Mouse (Mus musculus) stomach, postnatal 0 days (tissue): ENCODE data around the gene Pxn. TPM values are rescaled to one million over a fixed set of nuclear protein-coding genes. Genes with fewer than 3 reads are reported as not detected.

Source experiments
- ATAC-seq: fragments of 200-750 bp; cut with Nextera tagmentation; 2 replicates; pipeline ENCODE4 v1.8.0; 2017; ENCODE audit not compliant: low FRiP score, low TSS enrichment
- DNase-seq: peaks from one replicate; pipeline ENCODE4 v3.0.0-alpha.2; 2016; ENCODE audit warnings: low spot score
- H3K27ac ChIP-seq: fragments of 300-500 bp; sonication (generic); replicated peaks from 2 replicates; pipeline ENCODE4 v1.5.1; 2014; ENCODE audit warnings: mild to moderate bottlenecking, control low read depth
- H3K27me3 ChIP-seq: fragments of 300-500 bp; sonication (generic); 2 replicates; pipeline ENCODE4 v1.6.1; 2014; ENCODE audit warnings: low read length; ENCODE audit not compliant: control insufficient read depth, insufficient read depth
- H3K36me3 ChIP-seq: fragments of 300-500 bp; sonication (generic); 2 replicates; pipeline ENCODE4 v1.6.1; 2014; ENCODE audit warnings: low read length, mixed read lengths; ENCODE audit not compliant: control insufficient read depth, insufficient read depth
- H3K4me1 ChIP-seq: fragments of 300-500 bp; sonication (generic); replicated peaks from 2 replicates; pipeline ENCODE4 v1.6.1; 2014; ENCODE audit warnings: antibody characterized with exemption; ENCODE audit not compliant: control insufficient read depth, insufficient read depth
- H3K4me2 ChIP-seq: fragments of 300-500 bp; sonication (generic); replicated peaks from 2 replicates; pipeline ENCODE4 v1.6.1; 2014; ENCODE audit warnings: low read depth, mild to moderate bottlenecking, control low read depth, moderate library complexity
- H3K4me3 ChIP-seq: fragments of 300-500 bp; sonication (generic); 2 replicates; pipeline ENCODE4 v1.5.1; 2014; ENCODE audit warnings: low read depth, low read length, control low read depth
- H3K9ac ChIP-seq: fragments of 300-500 bp; sonication (generic); 2 replicates; pipeline ENCODE4 v1.6.1; 2014; ENCODE audit warnings: mild to moderate bottlenecking, low read length, control low read depth, mixed read lengths
- H3K9me3 ChIP-seq: fragments of 300-500 bp; sonication (generic); 2 replicates; pipeline ENCODE4 v1.6.1; 2016; ENCODE audit warnings: low read length; ENCODE audit not compliant: control insufficient read depth
- CTCF ChIP-seq: IDR thresholded peaks from 2 replicates; pipeline ENCODE4 v1.5.1; 2016; ENCODE audit warnings: antibody characterized with exemption, low read depth, mild to moderate bottlenecking, moderate library complexity
- EP300 ChIP-seq: optimal IDR thresholded peaks from 2 replicates; pipeline ENCODE3; 2016; ENCODE audit warnings: antibody characterized with exemption
- WGBS: fragments of 180-500 bp; shearing (Covaris S2); extraction: QIAGEN DNeasy Blood & Tissue Kit; methylation state at CpG from one replicate; pipeline ENCODE4 v1.1.7; 2014; 5-methylcytosine and 5-hydroxymethylcytosine counted together
- polyA plus RNA-seq: library from polyadenylated mRNA; unstranded; fragments of >200 nt; fragmentation: Nextera tagmentation; extraction: Ambion mirVana; gene quantifications from 2 replicates; pipeline ENCODE4 v1.2.1, GENCODE M21; 2015

Pxn gene
- polyA plus RNA-seq, 1 experiment from 2014 or later = 21.1 TPM

DNA sequence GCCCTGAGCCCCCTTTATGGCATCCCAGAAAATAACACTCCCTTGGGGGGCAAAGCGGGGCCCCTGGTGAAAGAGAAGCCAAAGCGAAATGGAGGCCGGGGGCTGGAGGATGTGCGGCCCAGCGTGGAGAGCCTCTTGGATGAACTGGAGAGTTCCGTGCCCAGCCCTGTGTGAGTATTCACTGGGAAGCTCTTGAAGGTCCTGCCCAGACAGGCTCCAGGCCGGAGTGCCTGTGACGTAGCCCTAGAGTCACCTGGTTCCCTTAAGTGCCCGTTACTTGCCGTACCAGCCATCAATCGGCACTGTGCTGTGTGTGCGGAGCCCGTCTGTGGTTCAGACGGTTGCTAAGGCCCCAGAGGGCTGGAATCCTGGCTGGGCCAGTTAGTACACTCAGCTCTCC, 39.2 kb downstream of the Pxn start:
- no peak overlapping the region for H3K4me3 ChIP-seq
- WGBS = 83% methylated on average over 14 of the region's 14 CpGs
- H3K27ac ChIP-seq = no peak overlapping the region
- peaks cover 10% of the 10 kb centered on the region for H3K4me1 ChIP-seq
- H3K9me3 ChIP-seq = no peaks in the 10 kb centered on the region
- H3K9ac ChIP-seq = no peak overlapping the region
- no peak for ATAC-seq
- TF ChIP-seq CTCF (no peak), EP300 (no peak)
- H3K27me3 ChIP-seq = no peaks in the 10 kb centered on the region
- no peak overlapping the region for H3K4me2 ChIP-seq
- peaks cover 20% of the 10 kb centered on the region for H3K36me3 ChIP-seq
- DNase-seq = no peak

DNA sequence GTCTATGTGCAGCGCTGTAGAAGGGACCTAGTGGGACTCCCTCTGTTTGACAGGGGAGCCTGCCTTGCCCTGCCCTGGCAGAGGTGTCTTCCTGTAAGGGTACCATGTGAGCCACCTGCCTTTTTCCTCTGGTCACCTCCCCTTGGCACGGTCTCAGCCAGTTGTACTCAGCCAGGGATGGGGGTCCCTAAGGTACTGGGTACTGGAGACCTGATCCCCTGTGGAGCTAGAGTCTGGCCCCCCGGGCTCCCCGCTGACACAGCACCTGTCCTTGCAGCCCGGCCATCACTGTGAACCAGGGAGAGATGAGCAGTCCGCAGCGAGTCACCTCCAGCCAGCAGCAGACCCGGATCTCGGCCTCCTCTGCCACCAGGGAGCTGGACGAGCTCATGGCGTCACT, 40.1 kb downstream of the Pxn start:
- Histone ChIP-seq H3K36me3 (peaks cover 20% of the 10 kb centered on the region), H3K9me3 (no peaks in the 10 kb centered on the region), H3K4me2 (no peak overlapping the region), H3K27me3 (no peaks in the 10 kb centered on the region), H3K4me3 (no peak overlapping the region), H3K9ac (no peak overlapping the region), H3K4me1 (peaks cover 10% of the 10 kb centered on the region), H3K27ac (no peak overlapping the region)
- DNase-seq = no peak
- no peak for ATAC-seq
- WGBS = 85% methylated on average over 11 of the region's 11 CpGs
- TF ChIP-seq EP300 (no peak), CTCF (no peak)

DNA sequence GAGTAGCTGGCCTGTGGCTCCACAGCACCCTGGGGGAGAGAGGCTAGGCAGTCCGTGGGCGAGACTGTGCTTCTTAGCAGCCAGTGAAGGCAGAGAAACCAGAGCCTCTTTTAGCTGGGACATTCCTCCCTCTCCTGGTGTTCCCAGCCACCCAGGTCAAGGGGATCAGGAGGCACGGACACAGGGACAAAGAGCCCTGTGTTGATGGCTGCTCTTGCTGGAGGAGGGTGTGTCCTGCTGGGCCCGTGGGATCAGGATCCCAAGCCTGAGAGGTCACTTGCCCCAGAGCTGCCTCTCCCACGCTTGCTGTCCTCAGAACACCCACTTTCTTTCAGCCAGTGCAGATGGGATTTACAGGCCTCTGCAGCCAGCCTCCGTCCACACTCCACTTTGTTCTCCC, 40.5 kb downstream of the Pxn start:
- no peak overlapping the region for H3K4me2 ChIP-seq

DNA sequence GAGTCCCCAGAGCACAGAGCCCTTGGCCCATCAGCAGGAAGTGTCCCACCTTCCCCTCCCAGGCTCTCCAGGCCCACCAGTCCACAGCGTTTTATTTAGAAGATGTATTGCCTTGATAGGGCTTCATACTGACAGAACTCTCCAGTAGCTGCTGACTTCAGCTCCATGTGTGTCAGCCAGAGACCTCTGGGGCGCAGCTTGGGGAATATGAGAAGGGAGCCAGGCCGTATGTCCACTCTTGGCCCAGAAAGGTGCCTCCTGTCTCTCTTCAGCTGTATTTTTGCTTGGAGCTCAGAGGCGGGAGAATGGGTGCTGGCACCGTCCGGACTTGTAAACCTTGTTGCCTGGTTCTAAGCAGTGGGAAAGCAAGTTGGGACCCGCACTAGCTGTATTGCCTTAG, 40.9 kb downstream of the Pxn start:
- H3K9ac ChIP-seq = no peak overlapping the region
- H3K36me3 ChIP-seq = peaks cover 24% of the 10 kb centered on the region
- WGBS = 60% methylated on average over 7 of the region's 7 CpGs
- H3K4me1 ChIP-seq = peaks cover 10% of the 10 kb centered on the region
- no peak overlapping the region for H3K4me3 ChIP-seq
- DNase-seq (no peak), ATAC-seq (no peak)
- H3K27ac ChIP-seq = no peak overlapping the region
- TF ChIP-seq EP300 (no peak), CTCF (no peak)
- no peaks in the 10 kb centered on the region for H3K27me3 ChIP-seq
- no peaks in the 10 kb centered on the region for H3K9me3 ChIP-seq
- H3K4me2 ChIP-seq = no peak overlapping the region

More for the DNA sequence above, 40.5 kb downstream of the Pxn start:
- WGBS = 56% methylated on average over 6 of the region's 6 CpGs
- H3K27ac ChIP-seq = no peak overlapping the region
- DNase-seq (no peak), ATAC-seq (no peak)
- no peaks in the 10 kb centered on the region for H3K27me3 ChIP-seq
- peaks cover 21% of the 10 kb centered on the region for H3K36me3 ChIP-seq
- TF ChIP-seq EP300 (no peak), CTCF (no peak)
- no peak overlapping the region for H3K4me3 ChIP-seq
- no peaks in the 10 kb centered on the region for H3K9me3 ChIP-seq
- no peak overlapping the region for H3K9ac ChIP-seq
- peaks cover 10% of the 10 kb centered on the region for H3K4me1 ChIP-seq

DNA sequence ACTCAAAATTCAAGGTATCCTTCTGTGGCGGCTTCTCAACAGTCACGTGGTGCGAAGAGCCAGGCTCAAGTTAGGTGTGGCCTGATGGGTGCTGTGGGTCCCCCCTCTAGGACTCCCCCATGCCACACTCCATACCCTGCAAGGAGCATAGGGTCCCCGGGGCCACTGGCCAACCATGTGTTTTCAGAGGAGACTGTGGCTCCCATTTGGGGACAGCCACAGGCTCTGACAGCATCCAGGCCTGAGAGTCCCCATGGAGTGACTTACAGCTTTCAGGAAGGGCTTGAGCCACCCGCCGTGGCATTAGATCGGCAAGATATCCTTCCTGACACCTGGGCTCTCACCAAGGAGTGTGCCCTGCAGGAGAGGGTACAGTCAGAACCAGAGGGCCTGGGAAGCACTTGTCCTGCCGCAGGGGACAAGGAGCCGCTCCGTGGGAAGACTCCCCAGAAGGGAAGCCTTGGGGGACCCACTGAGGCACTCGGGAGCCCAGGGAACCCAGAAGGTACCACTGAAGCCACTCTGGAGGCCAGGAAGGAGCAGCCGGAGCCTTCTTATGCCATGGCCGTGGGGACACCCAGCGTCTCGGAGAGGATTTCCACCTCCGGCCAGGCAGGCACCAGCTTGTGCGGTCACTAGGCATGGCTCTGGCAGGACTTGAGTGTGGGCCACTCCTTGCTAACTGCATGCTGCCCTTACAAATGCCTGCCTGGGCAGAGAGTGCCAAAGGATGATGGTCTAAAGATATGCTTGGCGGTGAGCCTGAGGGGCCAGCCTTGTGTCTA, 42.2 kb downstream of the Pxn start:
- DNase-seq (no peak), ATAC-seq (no peak)
- H3K27me3 ChIP-seq = no peaks in the 10 kb centered on the region
- H3K4me2 ChIP-seq = no peak overlapping the region
- H3K9ac ChIP-seq = no peak overlapping the region
- no peaks in the 10 kb centered on the region for H3K9me3 ChIP-seq
- H3K36me3 ChIP-seq = peaks cover 33% of the 10 kb centered on the region
- no peak overlapping the region for H3K4me3 ChIP-seq
- H3K4me1 ChIP-seq = peaks cover 4% of the 10 kb centered on the region
- TF ChIP-seq EP300 (no peak), CTCF (no peak)
- 93% methylated on average over 18 of the region's 18 CpGs for WGBS
- no peak overlapping the region for H3K27ac ChIP-seq

DNA sequence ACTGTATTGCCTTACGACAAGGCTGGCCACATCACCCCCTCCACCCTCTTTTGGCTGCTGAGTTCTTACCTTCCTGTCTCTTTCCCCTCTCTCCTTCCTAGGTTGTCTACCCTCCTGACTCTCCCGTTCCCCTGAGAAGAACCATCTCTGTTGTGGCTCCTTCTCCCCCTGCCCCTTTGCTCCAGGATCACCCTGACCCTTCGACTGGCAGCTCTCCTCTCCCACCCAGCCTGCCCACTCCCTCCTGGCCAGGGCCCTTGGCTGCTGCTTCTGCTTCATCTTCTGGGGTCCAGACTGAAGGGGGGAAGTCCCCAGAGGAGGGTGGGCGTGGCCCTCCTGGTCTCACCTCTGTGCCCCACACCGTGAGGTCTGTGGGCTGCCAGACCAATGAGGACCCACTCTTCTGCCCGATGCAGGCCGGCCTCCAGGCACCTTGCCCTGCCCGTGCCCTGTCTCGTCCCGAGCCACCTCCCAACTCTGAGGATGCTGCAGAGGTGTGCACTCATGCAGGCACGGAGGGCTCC, 44.1 kb downstream of the Pxn start:
- no peak overlapping the region for H3K4me2 ChIP-seq
- no peaks in the 10 kb centered on the region for H3K4me1 ChIP-seq
- no peak overlapping the region for H3K9ac ChIP-seq
- DNase-seq (no peak), ATAC-seq (no peak)
- H3K36me3 ChIP-seq = peaks cover 33% of the 10 kb centered on the region
- no peak for TF ChIP-seq CTCF
- TF ChIP-seq EP300 = no peak
- 74% methylated on average over 10 of the region's 11 CpGs for WGBS
- no peaks in the 10 kb centered on the region for H3K9me3 ChIP-seq
- H3K27ac ChIP-seq = no peak overlapping the region
- H3K4me3 ChIP-seq = no peak overlapping the region
- no peaks in the 10 kb centered on the region for H3K27me3 ChIP-seq
